Mouse (Mus musculus) left cerebral cortex, adult 11 months (tissue): Measurements from ENCODE around the gene Ncoa3.
"Not testable (repeated sequence)": the region's sequence is repeated elsewhere in the genome, so short reads cannot be mapped to it uniquely, and the experiment has no call there.

Experiments used
- DNase-seq: peaks from one replicate; pipeline ENCODE4 v3.0.0; 2022; ENCODE audit warnings: low spot score

Ncoa3 gene

DNA sequence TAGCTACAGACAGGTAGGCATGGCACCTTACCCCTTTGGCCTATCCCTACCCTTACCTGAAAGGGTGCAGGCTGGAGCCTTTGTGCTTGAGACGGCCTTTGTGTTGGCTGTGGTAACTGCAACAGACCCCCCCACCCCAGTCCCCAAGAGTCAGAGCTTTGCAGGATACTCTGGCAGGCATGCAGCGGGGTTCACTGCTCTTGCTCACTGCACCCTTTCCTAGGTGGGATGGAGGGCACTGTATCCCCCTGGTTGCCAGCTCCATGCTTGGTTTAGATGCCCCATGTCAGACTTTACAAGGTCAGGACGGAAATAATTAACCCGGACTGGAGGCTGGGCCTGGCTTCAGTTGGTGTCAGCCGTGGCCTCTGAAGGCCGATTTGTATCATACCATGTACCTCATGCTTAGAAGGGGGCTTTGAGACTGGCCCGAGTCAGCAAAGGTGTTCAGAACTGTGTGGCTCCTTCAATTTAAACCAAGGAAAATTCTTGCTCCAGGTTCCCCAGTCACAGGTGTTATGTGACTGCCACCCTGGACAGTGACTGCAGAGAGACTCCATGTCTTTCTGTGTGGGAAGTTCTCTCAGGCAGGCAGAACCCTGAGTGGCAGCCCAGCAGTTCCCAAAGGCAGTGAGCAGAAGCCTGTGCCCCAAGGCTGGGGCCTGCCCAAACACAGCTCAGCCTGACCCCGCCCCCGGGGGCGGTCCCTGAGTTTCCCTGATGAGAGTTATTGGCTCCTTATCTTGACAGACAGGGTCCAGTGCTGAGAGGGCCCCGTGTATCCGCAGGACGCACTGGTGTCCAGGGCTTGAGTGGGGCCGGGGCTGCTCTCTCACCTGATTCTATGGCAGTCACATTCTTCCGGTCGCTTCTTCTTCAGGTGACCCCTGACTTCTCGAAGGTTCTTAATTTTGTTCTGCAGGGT is 87.8 kb downstream of the Ncoa3 start:
- DNase-seq, result no peak

DNA sequence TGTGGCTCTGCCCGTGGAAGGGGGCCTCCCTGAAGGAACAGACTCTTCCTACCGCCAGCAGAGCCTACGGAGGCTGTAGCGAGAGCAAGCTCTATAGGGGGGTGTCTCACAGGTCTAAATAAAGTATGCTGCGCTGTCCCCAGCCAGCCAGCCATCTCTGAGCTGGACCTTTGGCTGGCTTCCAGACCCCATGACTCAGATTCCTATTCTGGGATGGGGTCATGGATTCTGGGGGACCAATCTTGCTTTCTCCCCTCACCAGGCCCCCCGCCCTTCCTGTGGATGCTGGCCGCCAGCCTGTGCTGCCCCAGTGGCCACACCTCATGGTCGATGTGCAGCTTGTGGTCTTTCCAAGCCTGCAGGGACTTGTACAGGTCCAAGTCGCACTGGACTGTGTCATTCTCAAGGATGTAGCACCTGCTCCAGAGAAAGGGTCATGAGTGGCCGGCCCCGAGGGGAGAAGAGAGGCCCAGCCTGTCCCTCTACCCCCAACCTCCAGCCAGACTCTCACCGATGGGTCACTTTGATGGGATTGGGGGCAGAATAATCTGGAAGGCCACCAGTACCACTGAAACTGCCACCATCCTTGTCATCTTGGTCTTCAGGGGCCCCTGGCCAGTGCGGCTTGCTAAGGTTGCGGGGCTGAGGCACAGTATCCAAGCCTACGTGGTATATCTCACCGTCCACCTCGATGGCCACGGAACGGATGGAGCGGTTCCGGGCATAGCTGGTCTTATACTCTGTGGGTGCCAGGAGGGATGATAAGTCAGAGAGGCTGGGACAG is 88.7 kb downstream of the Ncoa3 start:
- no peak for DNase-seq

DNA sequence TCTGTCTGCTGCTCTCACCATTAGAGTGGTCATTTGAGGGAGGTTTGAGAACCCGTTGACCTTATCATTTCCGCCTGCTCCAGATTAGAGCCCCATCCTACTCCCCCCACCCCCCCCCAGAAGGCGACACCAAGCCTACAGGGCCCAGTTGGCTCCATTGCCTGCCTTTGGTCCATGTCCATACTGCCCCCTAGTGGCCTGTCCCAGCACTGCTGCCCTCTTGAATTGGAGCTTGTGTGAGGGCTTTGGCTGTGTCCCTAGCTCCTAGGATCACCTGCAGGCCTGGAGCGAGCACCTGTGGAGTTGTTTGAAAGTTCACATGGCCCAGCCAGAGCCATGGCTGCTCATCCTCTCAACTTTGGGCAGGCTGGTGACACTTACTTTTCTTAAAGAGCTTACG is 89.8 kb downstream of the Ncoa3 start:
- DNase-seq, result peak; percentile 46

DNA sequence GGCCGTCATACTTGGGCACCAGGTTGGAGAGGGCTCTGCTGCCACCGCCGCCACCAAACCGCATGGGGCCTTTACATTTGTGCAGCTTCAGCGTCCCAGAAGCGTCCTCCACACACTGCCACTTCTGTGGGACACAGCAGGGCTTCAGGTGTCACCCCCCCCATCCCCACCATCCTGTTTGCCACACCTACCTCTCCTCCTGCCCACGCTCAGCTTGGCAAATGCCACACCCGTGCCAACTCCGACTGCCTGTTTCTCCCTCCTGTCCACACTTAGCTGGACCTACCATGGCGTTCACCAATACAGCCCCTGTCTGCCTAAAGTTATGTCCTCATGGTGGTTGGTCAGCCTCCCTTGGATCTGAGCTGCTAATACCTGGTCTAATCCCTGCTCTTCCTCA is 90.2 kb downstream of the Ncoa3 start:
- DNase-seq, result no peak

DNA sequence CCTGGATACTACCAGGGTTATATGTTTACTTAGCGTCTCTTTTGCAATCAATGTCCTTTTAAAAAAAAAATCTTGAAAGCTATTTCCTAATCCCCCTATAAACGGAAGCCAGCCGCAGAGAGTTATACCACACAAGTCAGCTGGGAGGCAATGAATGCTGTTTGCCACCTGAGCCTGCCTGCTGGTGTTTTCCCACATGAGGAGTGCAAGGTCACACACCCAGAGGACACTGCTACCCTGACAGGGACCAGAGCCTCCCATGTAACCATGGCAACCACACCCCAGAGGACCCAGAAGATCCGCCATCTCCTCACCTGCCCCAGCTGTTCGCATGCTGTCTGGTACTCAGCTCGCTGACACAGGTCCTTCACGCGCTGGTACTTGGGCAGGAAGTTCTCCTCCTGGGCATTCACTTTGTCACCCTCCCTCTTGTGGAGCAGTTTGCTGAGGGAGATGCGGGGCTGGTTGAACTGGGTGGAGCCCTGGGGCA is 91.2 kb downstream of the Ncoa3 start:
- DNase-seq, result no peak

DNA sequence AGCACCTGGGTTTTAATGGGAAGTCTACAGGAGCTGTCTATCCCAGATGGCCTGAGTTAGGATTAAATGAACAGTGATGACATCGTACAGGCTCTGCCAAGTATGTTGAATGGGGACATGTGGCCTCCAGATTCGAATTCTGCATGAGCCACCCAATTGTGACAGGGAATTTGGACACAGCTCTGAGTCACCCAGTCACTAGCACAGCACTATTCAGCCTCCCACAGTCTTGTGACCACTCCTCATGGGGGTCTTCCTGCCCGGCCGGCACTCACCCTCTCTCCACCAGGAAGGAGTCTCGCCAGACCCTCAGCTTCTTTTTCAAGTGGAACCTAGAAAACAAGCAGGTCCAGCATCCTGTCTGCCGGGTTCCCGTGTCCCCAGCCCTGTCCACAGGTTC is 91.7 kb downstream of the Ncoa3 start:
- no peak for DNase-seq

DNA sequence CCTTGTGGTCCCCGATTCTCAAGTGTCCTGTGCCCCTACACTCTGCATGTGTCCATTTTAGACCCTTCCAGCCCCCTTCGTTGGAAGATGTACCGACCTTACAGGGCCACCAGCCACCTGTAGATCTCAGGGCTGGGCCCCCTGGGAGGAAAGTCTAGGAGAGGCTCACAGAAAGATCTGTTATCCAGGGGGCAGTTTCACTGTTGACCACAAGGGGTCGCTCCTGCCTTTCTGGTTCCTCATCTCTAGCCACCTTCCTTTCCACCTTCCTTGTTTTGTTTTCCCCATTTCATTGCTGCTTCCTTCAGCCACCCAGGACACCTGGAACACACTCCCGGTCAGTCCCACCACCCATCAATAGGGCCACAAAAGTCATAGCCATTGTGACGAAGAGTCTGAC is 92.5 kb downstream of the Ncoa3 start:
- DNase-seq, result not testable (repeated sequence)

DNA sequence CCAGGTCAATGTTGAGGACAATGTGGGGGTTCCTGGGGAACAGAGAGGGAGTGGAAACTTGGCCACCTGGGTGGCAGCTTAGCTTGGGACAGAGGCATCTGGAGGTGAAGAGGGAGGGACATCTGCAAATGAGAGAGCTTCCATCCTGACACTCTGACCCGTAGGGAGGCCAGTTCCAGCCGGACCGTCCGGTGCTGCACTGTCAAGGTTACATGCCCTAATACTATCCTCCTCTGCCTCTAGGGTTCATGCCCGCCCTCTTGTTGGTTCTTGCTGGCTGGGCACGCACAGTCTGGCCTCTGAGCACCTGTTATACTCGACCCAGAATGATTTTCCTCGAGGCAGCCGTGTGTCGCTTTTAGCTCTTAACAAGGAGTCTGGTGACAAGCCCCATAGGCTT is 93.3 kb downstream of the Ncoa3 start:
- no peak for DNase-seq

DNA sequence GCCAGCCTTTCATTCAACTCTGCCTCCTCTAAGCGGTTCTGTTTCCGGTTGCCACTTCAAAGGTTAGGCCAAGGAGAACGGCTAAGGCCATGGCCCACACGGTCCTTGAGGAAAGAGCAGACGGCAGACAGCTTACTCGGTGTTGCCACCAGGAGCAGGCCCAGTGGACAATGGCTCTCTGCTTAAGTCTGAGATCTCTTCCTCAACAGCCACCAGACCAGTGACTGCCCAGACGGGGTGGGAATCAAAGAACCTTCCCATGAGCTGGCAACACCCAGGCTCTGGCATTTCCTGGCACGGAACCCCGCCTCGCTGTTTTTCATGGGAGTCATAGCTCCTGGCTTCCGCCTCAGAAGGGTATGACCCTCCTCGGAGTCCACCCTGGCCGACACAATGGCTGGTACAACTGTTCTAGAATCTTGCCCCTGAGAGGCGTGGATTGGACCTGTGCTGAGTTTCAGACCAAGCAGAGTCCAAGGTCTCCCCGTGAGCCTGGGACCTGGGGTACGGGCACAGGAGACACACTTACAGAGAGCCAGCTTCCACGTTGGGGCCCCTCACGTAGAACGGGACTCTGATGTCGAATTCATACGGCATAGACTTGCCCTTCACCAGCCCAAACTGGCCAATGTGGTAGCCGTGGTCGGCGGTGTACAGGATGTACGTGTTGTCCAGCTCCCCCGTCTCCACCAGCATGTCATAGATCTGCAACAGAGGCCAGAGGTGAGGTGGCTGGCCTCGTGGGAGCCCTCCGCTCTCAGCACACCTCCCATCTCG is 94.2 kb downstream of the Ncoa3 start:
- DNase-seq, result no peak

DNA sequence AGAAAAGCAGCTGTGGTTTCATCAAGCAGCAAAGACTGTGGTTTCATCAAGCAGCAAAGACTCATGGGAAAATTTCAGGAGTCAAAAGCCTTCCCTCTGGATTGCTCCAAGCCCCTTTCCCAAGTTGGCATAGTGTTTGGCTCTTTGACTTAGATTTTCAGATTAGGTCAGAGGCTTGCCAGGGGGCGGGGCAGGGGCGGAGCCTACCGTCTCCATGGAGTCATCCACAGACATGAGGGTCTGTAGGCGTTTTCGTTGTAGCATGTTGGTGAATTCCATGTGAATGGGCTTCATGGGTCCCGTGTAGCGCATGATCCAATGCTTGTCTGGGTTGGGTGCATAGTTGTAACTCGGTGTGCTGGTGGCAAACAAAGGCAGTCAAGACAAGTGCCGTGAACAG is 96.6 kb downstream of the Ncoa3 start:
- no peak for DNase-seq

DNA sequence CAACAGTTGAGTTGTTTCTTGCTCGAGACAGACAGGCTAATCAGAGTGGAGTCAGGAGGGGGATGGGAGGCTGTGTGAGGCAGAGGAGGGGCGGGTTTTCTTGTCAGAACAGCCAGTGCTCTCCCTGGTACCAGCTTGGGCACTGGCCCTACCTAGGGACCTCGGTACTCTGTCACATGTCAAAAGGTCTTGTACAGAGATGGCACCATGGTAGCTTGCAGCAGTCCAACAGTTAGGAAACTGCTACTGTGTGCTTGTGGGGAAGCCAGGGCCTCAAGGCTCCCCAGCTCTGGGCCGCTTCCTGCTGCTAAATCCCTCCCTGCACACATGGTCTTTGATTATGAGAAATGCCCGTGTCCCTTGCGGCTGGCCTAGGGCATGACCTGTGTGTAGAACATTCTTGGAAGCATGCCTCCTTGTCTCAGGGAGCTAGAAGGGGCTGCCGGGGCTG is 97.7 kb downstream of the Ncoa3 start:
- DNase-seq, result no peak

DNA sequence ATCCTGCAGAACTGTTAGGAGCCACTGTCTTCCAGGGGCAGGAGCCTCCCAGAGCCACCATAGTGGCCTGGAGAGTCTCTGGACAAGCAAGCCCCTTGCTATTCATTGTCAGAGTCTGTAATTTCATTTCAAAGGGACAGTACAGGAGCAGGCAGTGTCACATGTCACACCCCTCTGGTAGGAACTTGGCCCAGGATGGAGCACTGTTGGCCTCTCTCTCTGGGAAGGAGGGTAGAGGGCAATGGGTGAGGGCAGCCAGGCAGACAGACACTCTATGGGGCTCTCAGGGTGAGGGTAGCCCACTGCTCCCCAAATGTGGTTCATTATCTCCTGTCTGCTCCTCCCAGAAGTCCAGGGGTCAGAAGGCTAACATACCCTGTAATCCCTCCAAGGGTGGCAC is 99.2 kb downstream of the Ncoa3 start:
- DNase-seq, result no peak

DNA sequence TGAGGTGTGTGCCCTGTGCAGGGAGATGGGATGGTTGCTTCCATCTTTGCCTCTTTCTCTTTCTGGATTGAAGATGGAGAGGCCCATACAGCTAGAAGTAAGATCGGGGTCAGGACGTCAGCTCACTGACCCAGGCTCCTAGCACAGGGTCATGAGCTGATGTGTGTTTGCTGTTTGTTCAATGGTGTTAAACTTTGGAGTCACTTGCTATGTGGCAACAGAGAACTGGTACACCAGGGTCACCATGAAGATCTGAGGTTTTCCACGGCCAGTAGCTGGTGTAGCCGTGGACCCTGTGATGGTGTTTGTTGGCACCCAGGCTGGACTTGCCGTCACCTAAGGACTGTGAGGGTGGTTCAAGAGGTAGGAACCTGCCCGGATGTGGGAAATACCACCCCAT is 100.0 kb downstream of the Ncoa3 start:
- no peak for DNase-seq

DNA sequence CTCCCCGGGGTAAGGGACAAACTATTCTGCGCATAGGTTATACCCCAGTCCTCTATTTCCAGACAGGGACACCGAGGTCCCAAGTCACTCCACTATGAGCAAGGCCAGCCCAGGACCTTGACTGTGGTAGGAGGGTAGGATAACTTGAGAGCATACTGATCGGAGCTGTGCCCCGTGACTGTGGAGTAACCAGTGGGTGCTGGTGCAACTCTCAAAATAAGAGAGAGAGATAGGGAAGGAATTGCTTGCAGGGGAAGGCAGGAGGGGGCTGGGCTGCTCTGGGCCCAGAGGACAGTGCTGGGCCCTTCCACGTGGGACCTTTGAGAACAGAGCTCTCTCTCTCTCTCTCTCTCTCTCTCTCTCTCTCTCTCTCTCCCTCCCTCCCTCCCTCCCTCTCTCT is 103.9 kb downstream of the Ncoa3 start:
- DNase-seq, result no peak

DNA sequence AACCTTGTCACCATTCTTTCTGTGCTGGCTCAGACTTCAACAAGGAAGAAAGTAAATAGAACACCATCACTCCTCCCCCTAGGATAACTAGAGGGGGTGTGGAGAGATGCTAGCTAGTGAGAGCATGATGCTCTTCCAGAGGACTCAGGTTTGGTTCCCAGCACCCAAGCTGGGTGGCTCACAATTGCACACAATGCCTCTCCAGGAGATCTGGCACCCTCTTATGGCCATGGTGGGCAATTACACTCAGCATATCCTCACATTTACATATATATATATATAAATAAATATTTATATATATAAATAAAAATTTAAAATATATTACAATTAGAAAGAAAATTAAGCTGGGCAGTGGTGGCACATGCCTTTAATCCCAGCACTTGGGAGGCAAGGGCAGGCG is 104.4 kb downstream of the Ncoa3 start:
- DNase-seq, result no peak

DNA sequence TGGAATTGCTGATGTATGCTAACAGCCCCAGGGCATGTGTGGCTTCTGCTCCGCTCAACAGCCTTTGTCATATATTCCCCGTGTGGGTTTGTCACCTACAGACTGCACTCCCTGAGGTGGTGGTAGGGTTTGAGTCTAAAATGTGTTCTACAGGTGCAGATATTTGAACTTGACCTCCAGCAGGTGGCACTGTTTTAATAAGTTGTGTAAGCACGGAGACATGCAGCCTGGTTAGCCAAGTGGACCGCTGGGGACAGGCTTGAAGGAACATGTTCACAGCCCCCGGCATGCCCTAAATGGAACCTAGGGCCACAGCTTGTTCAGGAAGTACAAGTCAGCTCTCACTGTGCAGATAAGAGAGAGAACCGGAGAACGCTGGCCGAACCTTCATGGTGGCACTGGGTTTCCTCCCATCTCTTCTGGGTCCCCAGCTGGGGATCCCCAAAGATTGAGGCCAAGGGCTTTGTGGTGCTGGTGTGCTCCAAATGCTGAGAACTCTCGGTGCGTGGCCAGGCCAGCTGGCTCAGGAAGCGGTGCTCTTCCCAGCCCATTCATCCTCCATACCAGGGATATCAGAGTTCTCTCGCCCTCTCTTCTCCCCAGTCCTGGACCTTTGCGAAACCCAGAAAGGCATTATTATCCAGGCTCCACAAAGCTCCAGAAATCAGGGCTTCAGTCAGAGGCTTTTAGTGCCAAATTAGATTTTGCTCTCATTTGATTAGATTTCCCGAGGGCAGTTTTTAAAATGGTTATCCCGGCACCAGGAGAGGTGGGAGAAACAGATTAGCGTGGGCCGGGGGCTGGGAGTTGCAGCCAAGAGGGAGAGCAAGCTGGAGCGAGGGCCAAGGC is 105.2 kb downstream of the Ncoa3 start:
- no peak for DNase-seq

DNA sequence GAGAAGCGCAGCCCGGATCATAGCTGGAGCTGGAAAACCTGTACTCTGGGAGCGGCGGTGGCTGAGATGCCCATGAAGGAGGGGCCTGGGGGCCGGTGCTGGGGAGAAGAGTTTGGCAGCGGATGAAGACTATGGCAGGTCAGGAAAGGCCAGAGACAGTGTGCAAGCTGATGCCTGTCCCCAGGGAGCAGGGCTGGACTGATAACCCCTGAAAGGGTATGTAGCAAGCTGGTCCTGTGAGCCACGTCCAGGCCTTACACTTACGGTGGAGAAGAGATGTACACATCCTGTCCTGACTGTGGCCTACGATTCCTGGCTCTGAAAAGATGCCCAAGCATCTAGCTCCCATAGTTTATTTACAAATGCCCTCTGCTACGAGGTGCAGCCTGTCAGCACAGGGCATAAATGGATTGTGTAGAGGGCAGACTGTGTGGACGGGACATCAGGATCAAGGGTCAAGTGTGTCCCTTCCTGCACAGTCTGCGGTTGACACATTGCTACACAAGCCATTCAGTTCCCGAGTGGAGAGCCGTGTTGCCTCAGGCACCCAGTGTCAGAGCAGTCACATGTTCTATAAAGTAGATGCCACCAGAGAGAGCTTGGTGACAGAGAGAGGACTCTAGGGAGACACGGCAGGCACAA is 106.0 kb downstream of the Ncoa3 start:
- DNase-seq, result no peak

DNA sequence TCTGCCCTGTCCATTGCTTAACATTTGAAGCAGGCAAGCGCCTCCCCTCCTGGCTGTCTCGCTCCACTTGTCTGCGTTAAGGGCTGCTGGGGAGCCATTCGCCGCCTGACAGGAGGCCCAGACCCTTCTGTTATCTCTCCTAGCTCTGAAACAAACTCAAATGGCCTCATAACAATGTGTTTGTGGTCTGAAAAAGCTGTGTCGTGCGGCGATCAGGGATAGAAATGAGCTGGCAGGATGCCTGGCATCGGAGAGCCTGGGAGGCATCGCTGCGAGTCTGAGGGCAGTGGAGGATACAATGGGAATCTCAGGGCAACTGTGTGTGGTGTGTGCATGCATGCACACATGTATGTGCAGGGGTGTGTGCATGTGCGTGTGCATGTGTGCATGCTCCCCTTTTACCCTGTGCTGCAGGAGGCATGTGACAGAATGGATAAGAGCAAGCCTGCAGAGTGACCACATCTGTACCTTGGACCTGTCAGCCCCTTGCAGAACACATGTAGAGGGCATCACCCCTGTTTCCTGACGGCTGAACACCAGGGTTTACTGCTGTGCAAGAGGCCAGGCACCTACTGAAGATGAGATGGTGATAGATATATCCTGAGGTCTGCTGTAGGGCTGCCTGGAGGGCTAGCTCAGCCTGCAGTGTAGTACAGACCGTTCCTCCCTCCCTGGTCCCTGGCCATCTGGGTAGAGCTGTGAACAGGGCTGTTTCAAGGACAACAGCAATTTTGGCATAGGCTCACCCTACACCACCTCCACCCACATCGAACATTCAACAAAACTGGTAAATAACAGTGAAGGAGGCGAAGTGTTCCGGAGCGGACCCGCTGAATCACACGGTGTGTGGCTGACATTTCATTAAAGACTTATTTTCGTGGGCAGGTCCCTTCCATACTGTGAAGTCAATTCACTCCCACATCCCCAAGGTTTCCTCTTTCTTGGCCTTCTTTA is 108.2 kb downstream of the Ncoa3 start:
- DNase-seq, result no peak

DNA sequence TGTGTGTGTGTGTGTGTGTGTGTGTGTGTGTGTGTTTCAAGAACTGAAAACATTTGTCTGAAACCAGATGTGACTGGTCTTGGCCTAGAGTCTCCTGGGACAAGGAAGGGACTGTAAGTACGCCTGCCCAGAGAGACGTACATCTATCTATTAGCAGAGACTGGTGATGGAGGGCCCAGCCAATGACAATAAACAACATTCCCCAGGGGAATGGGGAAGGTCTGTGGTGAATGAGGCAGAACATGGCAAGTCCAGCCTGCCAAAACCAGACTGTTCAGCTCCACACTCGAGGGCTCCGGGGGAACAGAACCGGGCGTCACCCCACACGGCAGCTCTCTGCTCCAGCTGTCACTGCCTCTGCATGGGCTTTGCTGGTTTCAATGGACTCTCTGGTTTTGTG is 110.5 kb downstream of the Ncoa3 start:
- DNase-seq, result no peak

DNA sequence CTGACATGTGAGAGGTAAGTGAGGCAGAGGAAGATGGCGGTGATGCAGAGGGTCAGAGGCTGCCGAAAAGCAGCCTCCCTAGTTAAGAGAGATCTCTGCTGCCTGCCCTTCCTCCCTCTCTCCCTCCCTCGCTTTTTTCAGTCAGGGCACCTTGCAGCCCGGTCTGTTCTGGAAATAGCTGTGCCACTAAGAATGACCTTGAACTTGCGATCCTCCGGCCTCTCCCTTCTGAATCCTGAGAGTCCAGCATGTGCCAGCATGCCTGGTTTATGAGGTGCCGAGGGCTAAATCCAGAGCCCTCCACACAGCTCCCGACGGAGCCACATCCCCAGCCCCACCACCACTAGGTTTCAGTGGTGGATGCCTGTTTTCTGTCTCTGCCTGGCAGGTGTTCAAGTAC is 113.5 kb downstream of the Ncoa3 start:
- DNase-seq, result no peak
